Mouse (Mus musculus): ENCODE data around the gene Olfr1393.

DNA sequence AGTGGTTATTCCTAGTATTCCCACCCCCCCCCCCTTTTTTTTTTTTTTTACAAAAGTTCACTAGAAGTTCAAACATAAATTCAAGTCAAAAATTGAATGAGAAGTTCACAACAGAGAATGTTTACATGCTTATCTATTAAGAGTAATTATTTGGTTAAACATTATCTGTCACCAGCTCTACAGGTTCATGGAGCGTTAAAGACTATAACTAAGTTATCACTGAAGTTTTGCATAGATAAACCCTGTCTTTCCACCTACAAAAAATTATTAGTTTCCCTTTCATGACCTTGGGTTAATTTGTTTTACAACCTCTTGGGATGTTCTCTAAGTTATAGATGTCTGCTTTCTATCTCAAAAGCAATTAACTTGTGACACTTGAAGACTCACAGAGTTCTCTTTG lies 37.8 kb upstream of the Olfr1393 start:
- TF ChIP-seq POLR2A (IDR thresholded peaks at IDR 0.05; ENCODE audit: borderline replicate concordance, insufficient read depth, low read length), result no peak
- TF ChIP-seq CTCF (IDR thresholded peaks at IDR 0.05; ENCODE audit: borderline replicate concordance, insufficient read depth, low read depth, low read length), result no peak

Measured in cerebellum, adult 2 months (tissue).